Mouse (Mus musculus) right cerebral cortex, postnatal 14 days (tissue): ENCODE measurements around the gene Gm6034.
A peak's percentile ranks its signal among the peaks of the same experiment; 100 is the strongest.
"Not testable (repeated sequence)": the region's sequence is repeated elsewhere in the genome, so short reads cannot be mapped to it uniquely, and the experiment has no call there.

Experiments used
- DNase-seq: peaks from one replicate; pipeline ENCODE4 v3.0.0; 2022

The Gm6034 gene

GRCm38 (mm10) chr17:36082519-36083232 lies 39.9 kb downstream of the Gm6034 start:
- DNase-seq = not testable (repeated sequence)

- DNase-seq = peak; percentile 12
Measured at GRCm38 (mm10) chr17:36083266-36083869, 40.6 kb downstream of the Gm6034 start.

- no peak for DNase-seq
Measured at GRCm38 (mm10) chr17:36083870-36084451, 41.2 kb downstream of the Gm6034 start.

GRCm38 (mm10) chr17:36085976-36086375 lies 43.2 kb downstream of the Gm6034 start:
- DNase-seq = not testable (repeated sequence)

- not testable (repeated sequence) for DNase-seq
Measured at GRCm38 (mm10) chr17:36091933-36092332, 49.2 kb downstream of the Gm6034 start.

GRCm38 (mm10) chr17:36092520-36092919 lies 49.8 kb downstream of the Gm6034 start:
- not testable (repeated sequence) for DNase-seq

- DNase-seq = no peak
Measured at GRCm38 (mm10) chr17:36093936-36094335, 51.2 kb downstream of the Gm6034 start.

- not testable (repeated sequence) for DNase-seq
Measured at GRCm38 (mm10) chr17:36099603-36100002, 56.8 kb downstream of the Gm6034 start.

- DNase-seq = not testable (repeated sequence)
Measured at GRCm38 (mm10) chr17:36102091-36102490, 59.3 kb downstream of the Gm6034 start.
